Mouse (Mus musculus) heart, postnatal 0 days (tissue): ENCODE results near the gene Brca1.

Experiments
- CTCF ChIP-seq: IDR thresholded peaks from 2 replicates; pipeline ENCODE4 v1.5.1; 2016; ENCODE audit warnings: antibody characterized with exemption, control low read depth, low read depth
- EP300 ChIP-seq: IDR thresholded peaks from 2 replicates; pipeline ENCODE4 v1.6.1; 2016; ENCODE audit warnings: antibody characterized with exemption, low read depth

GRCm38 (mm10) chr11:101543533-101543932 is 8.2 kb downstream of the Brca1 start:
- no peak for TF ChIP-seq CTCF
- no peak for TF ChIP-seq EP300
